Mouse (Mus musculus) heart, embryonic 14.5 days (tissue): ENCODE measurements around the gene Gdf15. TPM values are rescaled to one million over a fixed set of nuclear protein-coding genes. Genes with fewer than 3 reads are reported as not detected.

ENCODE experiments used
- ATAC-seq: fragments of 200-750 bp; cut with Nextera tagmentation; 2 replicates; pipeline ENCODE4 v1.8.0; 2017; ENCODE audit warnings: low read depth, moderate TSS enrichment; ENCODE audit not compliant: insufficient number of reproducible peaks, insufficient read depth, low FRiP score
- H3K27ac ChIP-seq, 2 experiments: fragments of 200-500 bp in 1 of 2; fragments of 300-500 bp in 1 of 2; sonication (generic) in 1 of 2; replicated peaks in 1 of 2; 2 replicates each; pipeline ENCODE4 v1.5.1; 2012 to 2014; ENCODE audit warnings: low read depth in 2 of 2, low read length in 2 of 2, control low read depth in 1 of 2, mild to moderate bottlenecking in 1 of 2, mixed read lengths in 1 of 2; ENCODE audit not compliant: control insufficient read depth in 1 of 2, insufficient read depth in 1 of 2
- H3K27me3 ChIP-seq: fragments of 300-500 bp; sonication (generic); 2 replicates; pipeline ENCODE4 v1.6.1; 2014; ENCODE audit warnings: mild to moderate bottlenecking, low read length, control low read depth; ENCODE audit not compliant: control insufficient read depth, insufficient read depth
- H3K36me3 ChIP-seq: fragments of 300-500 bp; sonication (generic); 2 replicates; pipeline ENCODE4 v1.6.1; 2014; ENCODE audit warnings: mild to moderate bottlenecking, control low read depth, low read length, mixed read lengths; ENCODE audit not compliant: control insufficient read depth, insufficient read depth
- H3K4me1 ChIP-seq, 2 experiments: fragments of 200-500 bp in 1 of 2; fragments of 300-500 bp in 1 of 2; sonication (generic) in 1 of 2; 2 replicates each; pipeline ENCODE4 v1.6.1; 2012 to 2014; ENCODE audit warnings: low read length in 2 of 2, control low read depth in 1 of 2, mixed read lengths in 1 of 2; ENCODE audit not compliant: control insufficient read depth in 2 of 2, insufficient read depth in 2 of 2
- H3K4me2 ChIP-seq: fragments of 300-500 bp; sonication (generic); 2 replicates; pipeline ENCODE4 v1.6.1; 2014; ENCODE audit warnings: mild to moderate bottlenecking, low read length
- H3K4me3 ChIP-seq, 2 experiments: fragments of 200-500 bp in 1 of 2; fragments of 300-500 bp in 1 of 2; sonication (generic) in 1 of 2; 2 replicates each; pipeline ENCODE4 v1.5.1; 2012 to 2014; ENCODE audit warnings: low read length in 2 of 2, mild to moderate bottlenecking in 2 of 2, control low read depth in 1 of 2, low read depth in 1 of 2, moderate library complexity in 1 of 2; ENCODE audit not compliant: control insufficient read depth in 1 of 2, insufficient read depth in 1 of 2
- H3K9ac ChIP-seq: fragments of 300-500 bp; sonication (generic); 2 replicates; pipeline ENCODE4 v1.6.1; 2014; ENCODE audit warnings: mild to moderate bottlenecking, low read length
- H3K9me3 ChIP-seq: fragments of 300-500 bp; sonication (generic); 2 replicates; pipeline ENCODE4 v1.6.1; 2016; ENCODE audit warnings: low read length, control low read depth; ENCODE audit not compliant: control insufficient read depth
- WGBS: fragments of 180-500 bp; shearing (Covaris S2); extraction: QIAGEN DNeasy Blood & Tissue Kit; methylation state at CpG from one replicate; pipeline ENCODE4 v1.1.7; 2014; 5-methylcytosine and 5-hydroxymethylcytosine counted together
- polyA plus RNA-seq: library from polyadenylated mRNA; unstranded; fragments of >200 nt; fragmentation: Nextera tagmentation; extraction: Ambion mirVana; gene quantifications from 2 replicates; pipeline ENCODE4 v1.2.1, GENCODE M21; 2014

Gdf15 gene
- polyA plus RNA-seq, 1 experiment from 2014 or later: 1.1 TPM

DNA sequence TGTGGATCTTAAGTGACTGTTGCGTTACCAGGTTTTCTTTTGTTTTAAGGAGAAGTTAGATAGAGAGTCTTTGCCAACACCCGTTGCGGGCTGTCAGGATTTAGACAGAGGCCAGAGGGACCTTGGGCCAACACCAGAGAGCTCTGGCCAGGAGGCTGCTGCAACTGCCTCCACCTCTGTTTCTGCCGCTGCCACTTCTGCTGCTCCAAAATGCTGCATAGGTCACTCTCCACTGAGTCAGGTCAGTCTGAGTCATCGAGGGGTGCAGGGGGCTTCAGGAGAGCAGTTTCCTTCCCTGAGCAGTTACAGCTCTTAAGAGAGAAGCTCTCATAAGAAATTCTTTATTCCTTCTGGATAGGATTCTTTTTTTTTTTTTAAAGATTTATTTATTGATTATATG lies 5.2 kb downstream of the Gdf15 start:
- Histone ChIP-seq H3K27ac (no peak overlapping the region), H3K9ac (no peak overlapping the region), H3K4me2 (no peak overlapping the region), H3K4me3 (no peak overlapping the region), H3K36me3 (no peaks in the 10 kb centered on the region), H3K27me3 (no peaks in the 10 kb centered on the region), H3K9me3 (no peaks in the 10 kb centered on the region), H3K4me1 (peaks cover 20 to 29% of the 10 kb centered on the region in 2 experiments)
- 83% methylated on average over 5 of the region's 5 CpGs for WGBS
- ATAC-seq: no peak

DNA sequence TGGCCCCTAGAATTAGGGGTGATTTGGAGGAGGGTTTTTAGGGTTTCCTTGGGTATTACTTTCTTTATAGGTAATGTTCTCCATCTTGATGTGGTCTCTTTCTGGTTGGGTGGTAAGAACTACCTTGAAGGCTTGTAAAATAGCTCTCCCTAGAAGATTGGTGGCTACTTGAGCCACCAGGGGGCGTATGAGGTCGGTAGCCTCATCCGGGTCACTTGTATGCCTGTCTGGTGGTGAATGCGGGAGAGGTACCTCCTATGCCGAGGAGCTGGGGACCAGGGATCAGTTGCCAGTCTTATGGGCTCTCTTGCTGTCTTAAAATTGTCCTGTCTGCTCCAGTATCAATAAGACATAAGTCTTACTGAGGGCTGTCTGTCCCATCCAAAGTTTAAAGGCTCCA lies 7.2 kb downstream of the Gdf15 start:
- no peak overlapping the region for H3K4me3 ChIP-seq
- H3K27ac ChIP-seq: no peak overlapping the region
- H3K27me3 ChIP-seq: peaks cover 9% of the 10 kb centered on the region; the same call in 1 of the 2 replicates
- no peak for ATAC-seq
- no peaks in the 10 kb centered on the region for H3K36me3 ChIP-seq
- H3K9me3 ChIP-seq: no peaks in the 10 kb centered on the region
- H3K4me1 ChIP-seq: peaks cover 3 to 12% of the 10 kb centered on the region in 2 experiments; a peak in 3 of 4 replicates
- WGBS: 15% methylated on average over 5 of the region's 5 CpGs
- no peak overlapping the region for H3K4me2 ChIP-seq
- H3K9ac ChIP-seq: no peak overlapping the region

DNA sequence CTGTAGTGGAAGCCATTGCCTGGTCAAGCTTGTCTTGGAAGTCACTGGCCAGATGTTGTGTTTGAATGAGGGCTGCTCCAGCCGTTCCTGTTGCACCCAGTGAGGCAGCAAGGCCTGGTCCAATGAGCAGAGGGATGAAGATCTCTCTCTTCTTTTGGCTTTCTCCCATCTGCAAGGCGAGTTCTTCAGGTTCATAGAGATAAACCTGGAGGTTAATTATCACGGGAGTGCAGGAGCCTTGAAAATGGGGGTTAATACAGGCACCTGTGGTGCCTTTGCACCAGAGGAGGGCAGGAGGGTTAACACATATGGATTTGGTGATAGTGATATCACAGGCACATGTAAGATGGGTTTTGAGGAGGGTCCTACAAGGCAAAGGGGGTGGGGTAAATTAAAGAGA lies 10.0 kb downstream of the Gdf15 start:
- Histone ChIP-seq H3K27ac (no peak overlapping the region), H3K4me1 (0 out of 4 replicates have a peak, but pooled peaks cover 0 to 2% of the 10 kb centered on the region in 2 experiments), H3K27me3 (peaks cover 9% of the 10 kb centered on the region; the same call in 1 of the 2 replicates), H3K36me3 (no peaks in the 10 kb centered on the region), H3K4me3 (no peak overlapping the region), H3K9me3 (no peaks in the 10 kb centered on the region), H3K4me2 (no peak overlapping the region), H3K9ac (no peak overlapping the region)
- 51% methylated on average over 3 of the region's 3 CpGs for WGBS
- no peak for ATAC-seq

DNA sequence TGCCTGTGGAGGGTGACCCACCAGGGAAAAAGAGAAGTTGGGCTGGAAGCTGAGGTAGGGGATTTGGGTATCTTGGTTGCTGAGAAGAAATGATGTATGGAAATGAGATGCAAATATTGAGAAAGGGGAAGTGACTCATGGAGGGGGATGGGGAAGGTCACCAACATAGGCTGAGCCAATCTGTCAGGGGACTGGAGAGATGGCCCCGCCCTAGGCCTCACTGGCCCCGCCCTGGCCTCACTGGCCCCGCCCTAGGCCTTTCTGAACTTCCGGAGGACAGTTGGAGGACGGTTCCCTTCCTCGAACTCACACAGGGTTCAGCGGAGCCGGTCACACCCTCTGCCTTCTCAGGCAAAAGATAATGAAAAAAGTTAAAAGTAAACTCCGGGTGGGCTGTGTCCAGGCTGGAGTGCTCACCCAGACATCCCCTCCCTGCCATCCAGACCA lies 13.3 kb downstream of the Gdf15 start:
- H3K9ac ChIP-seq: no peak overlapping the region
- H3K4me3 ChIP-seq: no peak overlapping the region
- ATAC-seq: no peak
- no peak overlapping the region for H3K27ac ChIP-seq
- 23% methylated on average over 9 of the region's 9 CpGs for WGBS
- peaks cover 9% of the 10 kb centered on the region; the same call in 1 of the 2 replicates for H3K27me3 ChIP-seq
- H3K9me3 ChIP-seq: no peaks in the 10 kb centered on the region
- H3K36me3 ChIP-seq: no peaks in the 10 kb centered on the region
- H3K4me1 ChIP-seq: peaks cover 0 to 2% of the 10 kb centered on the region in 2 experiments; a peak in 1 of 4 replicates
- H3K4me2 ChIP-seq: no peak overlapping the region

DNA sequence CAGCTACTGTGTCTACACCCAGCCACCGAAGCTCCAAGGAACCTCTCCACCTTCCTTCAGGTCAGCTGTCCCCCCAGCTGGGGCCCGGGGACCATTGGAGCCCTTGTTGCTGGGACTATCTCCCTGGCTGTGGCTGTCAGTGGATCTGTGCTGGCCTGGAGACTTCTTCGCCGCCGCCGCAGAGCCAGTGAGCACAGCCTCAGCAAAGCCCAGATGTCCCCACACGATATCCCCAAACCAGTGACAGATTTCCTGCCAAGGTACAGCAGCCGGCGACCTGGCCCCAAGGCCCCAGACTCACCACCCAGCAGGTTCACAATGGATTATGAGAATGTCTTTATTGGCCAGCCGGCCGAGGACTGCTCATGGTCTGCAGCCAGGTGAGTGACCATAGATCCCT lies 14.3 kb downstream of the Gdf15 start:
- Histone ChIP-seq H3K27ac (no peak overlapping the region), H3K9me3 (no peaks in the 10 kb centered on the region), H3K9ac (0 out of 2 replicates have a peak overlapping the region, but pooled peaks have one; percentile 8), H3K27me3 (peaks cover 9% of the 10 kb centered on the region; the same call in 1 of the 2 replicates), H3K4me3 (no peak overlapping the region), H3K36me3 (no peaks in the 10 kb centered on the region), H3K4me2 (no peak overlapping the region), H3K4me1 (peaks cover 0 to 2% of the 10 kb centered on the region in 2 experiments; a peak in 1 of 4 replicates)
- WGBS: 76% methylated on average over 11 of the region's 11 CpGs
- no peak for ATAC-seq

DNA sequence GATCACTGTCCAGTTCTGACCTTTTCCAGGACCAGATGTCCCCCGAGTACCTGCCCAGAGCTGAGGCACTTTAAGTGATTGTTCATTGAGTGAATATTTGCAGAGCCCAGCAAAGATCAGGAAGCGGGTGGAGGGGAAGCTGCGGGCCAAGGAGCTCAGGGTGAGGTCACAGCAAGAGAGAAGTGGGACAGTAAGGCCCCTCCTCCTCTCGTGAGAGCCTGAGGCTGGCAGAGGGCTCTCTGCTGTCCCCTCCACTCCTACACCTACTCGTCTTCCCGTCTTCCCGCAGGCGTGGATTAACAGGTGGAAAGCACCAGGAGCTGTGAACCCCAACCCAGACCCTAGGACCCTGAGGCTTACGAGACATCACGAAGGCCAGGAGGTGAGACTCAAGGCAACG lies 15.6 kb downstream of the Gdf15 start:
- 56% methylated on average over 11 of the region's 11 CpGs for whole genome bisulfite sequencing
- Histone ChIP-seq H3K9me3 (no peaks in the 10 kb centered on the region), H3K27ac (no peak overlapping the region), H3K4me1 (peaks cover 2% of the 10 kb centered on the region in 2 experiments; a peak in 1 of 4 replicates), H3K4me2 (no peak overlapping the region), H3K9ac (no peak overlapping the region), H3K36me3 (no peaks in the 10 kb centered on the region), H3K4me3 (no peak overlapping the region), H3K27me3 (peaks cover 9% of the 10 kb centered on the region; the same call in 1 of the 2 replicates)
- ATAC-seq: no peak

DNA sequence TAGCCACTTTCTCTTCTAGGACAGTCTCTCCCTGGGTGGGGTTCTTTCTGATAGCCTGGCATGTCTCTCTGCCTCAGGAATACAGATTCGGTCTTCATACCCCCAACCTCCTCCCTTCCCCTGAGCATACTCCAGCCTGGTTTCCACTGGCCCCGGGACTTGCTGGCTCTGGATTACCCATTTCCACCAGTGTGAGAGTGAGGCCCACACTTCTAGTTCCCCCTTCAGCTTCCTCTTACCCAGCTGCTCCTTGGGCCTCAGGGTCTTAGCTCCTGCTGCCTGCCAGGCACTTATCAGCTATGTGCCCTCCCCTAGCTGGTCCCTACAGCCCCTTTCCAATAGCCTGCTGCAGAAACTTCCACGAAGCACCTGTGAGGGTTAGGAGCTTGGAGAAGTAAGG lies 16.4 kb downstream of the Gdf15 start, which contains the start of gene Lrrc25:
Gene Lrrc25 (plus strand): TSS at position 262 of the 400 bp plus-strand sequence.
- H3K27me3 ChIP-seq: peaks cover 5% of the 10 kb centered on the region; the same call in 1 of the 2 replicates
- peaks cover 3% of the 10 kb centered on the region in 2 experiments; a peak in 2 of 4 replicates for H3K4me1 ChIP-seq

DNA sequence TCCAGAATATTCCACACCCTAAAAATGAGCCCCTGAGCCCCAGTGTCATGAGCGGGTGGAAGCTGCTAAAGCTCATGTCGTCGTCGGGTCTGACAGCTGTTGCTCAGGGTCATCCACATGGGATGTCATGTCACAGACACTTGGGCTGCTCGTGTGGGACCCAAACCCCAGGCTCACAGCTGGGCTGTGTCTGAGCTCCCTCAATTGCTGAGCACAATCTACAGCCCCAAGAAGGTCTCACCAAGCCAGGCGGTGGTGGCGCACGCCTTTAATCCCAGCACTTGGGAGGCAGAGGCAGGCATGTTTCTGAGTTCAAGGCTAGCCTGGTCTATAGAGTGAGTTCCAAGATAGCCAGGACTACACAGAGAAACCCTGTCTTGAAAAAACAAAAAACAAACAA lies 17.0 kb downstream of the Gdf15 start:
- Histone ChIP-seq H3K27me3 (peaks cover under 1% of the 10 kb centered on the region; the same call in 1 of the 2 replicates), H3K36me3 (no peaks in the 10 kb centered on the region), H3K9me3 (no peaks in the 10 kb centered on the region), H3K9ac (no peak overlapping the region), H3K4me3 (no peak overlapping the region), H3K4me2 (no peak overlapping the region), H3K4me1 (peaks cover 6 to 7% of the 10 kb centered on the region in 2 experiments; a peak in 3 of 4 replicates), H3K27ac (no peak overlapping the region)
- 83% methylated on average over 8 of the region's 8 CpGs for WGBS
- ATAC-seq: no peak

More for the DNA sequence above, 16.4 kb downstream of the Gdf15 start, which contains the start of gene Lrrc25:
- Histone ChIP-seq H3K27ac (no peak within 1 kb of the TSS), H3K4me2 (no peak within 1 kb of the TSS), H3K4me3 (no peak within 1 kb of the TSS), H3K9me3 (no peaks in the 10 kb centered on the region), H3K9ac (no peak within 1 kb of the TSS), H3K36me3 (no peaks in the 10 kb centered on the region)
- WGBS: 68% methylated on average over 3 of the region's 3 CpGs
- no peak for ATAC-seq
